8 mouse cellular contexts compared by ENCODE assay signal in the genomic region with DNA sequence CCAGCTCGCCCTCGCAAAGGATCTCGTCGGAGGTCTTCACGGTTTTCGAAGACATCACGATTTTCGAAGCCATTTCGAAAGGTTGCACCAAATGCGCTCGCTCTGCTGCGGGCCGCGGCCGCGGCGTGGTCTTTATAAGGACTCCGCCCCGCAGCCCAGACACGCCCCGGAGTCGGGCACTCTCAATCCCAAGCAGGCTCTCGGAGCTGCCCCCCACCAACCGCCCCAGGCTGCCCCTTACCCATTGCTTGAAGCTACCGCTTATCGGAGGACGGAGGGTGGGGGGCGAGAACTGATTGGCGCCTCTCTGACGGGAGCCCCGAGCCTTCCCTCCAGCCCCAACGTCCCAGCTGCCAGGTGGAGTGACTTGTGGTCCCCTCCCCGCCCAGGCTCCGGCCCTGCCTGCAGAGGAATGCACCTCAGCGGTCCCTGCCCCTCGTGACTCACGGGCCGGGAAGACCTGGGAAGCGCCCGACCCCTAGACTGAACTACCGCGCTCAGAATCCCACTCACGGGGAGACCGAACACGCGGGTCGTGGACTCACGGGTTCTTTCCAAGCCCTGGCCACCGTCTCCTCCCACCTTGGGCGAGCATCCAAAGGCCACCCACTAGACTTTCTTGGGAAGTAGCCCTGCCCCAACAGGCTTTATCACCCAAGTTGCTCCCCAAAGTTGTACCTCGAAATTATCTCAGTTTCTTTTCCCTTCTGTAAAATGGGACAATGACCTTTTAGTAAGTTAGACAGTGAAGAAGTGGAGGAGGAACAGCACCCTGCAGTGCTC. TPM values are rescaled to one million over a fixed set of nuclear protein-coding genes. Genes with fewer than 3 reads are reported as not detected.
A peak's percentile ranks its signal among the peaks of the same experiment; 100 is the strongest.
DNase-seq lines count a peak whose midpoint lies in the region; ATAC-seq lines count a peak whose summit lies in the region.

A gene (minus strand): TSS at position 733 of the 783 bp plus-strand sequence.

- ATAC-seq in embryonic facial prominence, embryonic 15.5 days (ENCODE audit: insufficient number of reproducible peaks, low FRiP score, low TSS enrichment, low read depth) = no peak
- ATAC-seq in intestine, embryonic 15.5 days = peak; percentile 55
- peak; percentile 36 for ATAC-seq in liver, embryonic 16.5 days (ENCODE audit: low read depth)
- no peak for ATAC-seq in neural tube, embryonic 15.5 days (ENCODE audit: low FRiP score)

- WGBS in embryonic facial prominence, embryonic 15.5 days = 4% methylated on average over 51 of the region's 51 CpGs
- WGBS in intestine, embryonic 15.5 days = 3% methylated on average over 51 of the region's 51 CpGs
- 3% methylated on average over 51 of the region's 51 CpGs for WGBS in liver, embryonic 16.5 days (ENCODE audit: insufficient replicate concordance)
- WGBS in neural tube, embryonic 15.5 days = 7% methylated on average over 51 of the region's 51 CpGs

- peak within 1 kb of the TSS; percentile 74 for H3K4me2 ChIP-seq in embryonic facial prominence, embryonic 15.5 days (replicated peaks)
- H3K4me2 ChIP-seq in intestine, embryonic 15.5 days (replicated peaks) = peak within 1 kb of the TSS; percentile 84
- peak within 1 kb of the TSS; percentile 62 for H3K4me2 ChIP-seq in liver, embryonic 16.5 days (ENCODE audit: low read depth, low read length)
- H3K4me2 ChIP-seq in neural tube, embryonic 15.5 days = peak within 1 kb of the TSS; percentile 74

- peak within 1 kb of the TSS; percentile 48 for H3K4me3 ChIP-seq in embryonic facial prominence, embryonic 15.5 days (replicated peaks)
- H3K4me3 ChIP-seq in intestine, embryonic 15.5 days (replicated peaks) = peak within 1 kb of the TSS; percentile 40
- peak within 1 kb of the TSS; percentile 55 for H3K4me3 ChIP-seq in liver, embryonic 16.5 days (ENCODE audit: low read depth, low read length)
- peak within 1 kb of the TSS; percentile 42 for H3K4me3 ChIP-seq in neural tube, embryonic 15.5 days (replicated peaks)

- H3K9me3 ChIP-seq in embryonic facial prominence, embryonic 15.5 days (replicated peaks) = no peaks in the 10 kb centered on the region
- H3K9me3 ChIP-seq in intestine, embryonic 15.5 days = no peaks in the 10 kb centered on the region
- no peaks in the 10 kb centered on the region for H3K9me3 ChIP-seq in liver, embryonic 16.5 days (replicated peaks; ENCODE audit: control insufficient read depth, low read length)
- no peaks in the 10 kb centered on the region for H3K9me3 ChIP-seq in neural tube, embryonic 15.5 days (replicated peaks)

- H3K27ac ChIP-seq in embryonic facial prominence, embryonic 15.5 days (replicated peaks) = no peak within 1 kb of the TSS
- H3K27ac ChIP-seq in intestine, embryonic 15.5 days = no peak within 1 kb of the TSS
- no peak within 1 kb of the TSS for H3K27ac ChIP-seq in liver, embryonic 16.5 days (ENCODE audit: low read length)
- no peak within 1 kb of the TSS for H3K27ac ChIP-seq in neural tube, embryonic 15.5 days (replicated peaks)

- 0 out of 2 replicates have a peak within 1 kb of the TSS, but pooled peaks have one; percentile 18 for H3K9ac ChIP-seq in embryonic facial prominence, embryonic 15.5 days
- peak within 1 kb of the TSS; percentile 36 for H3K9ac ChIP-seq in intestine, embryonic 15.5 days
- peak within 1 kb of the TSS; percentile 4; the same call in 1 of the 2 replicates for H3K9ac ChIP-seq in liver, embryonic 16.5 days (ENCODE audit: low read depth, low read length)
- H3K9ac ChIP-seq in neural tube, embryonic 15.5 days (replicated peaks) = peak within 1 kb of the TSS; percentile 1; the same call in 1 of the 2 replicates

- peak; percentile 13 for DNase-seq in right cerebral cortex, postnatal 4 days
- DNase-seq in right cerebral cortex, postnatal 25 days = no peak
- no peak for DNase-seq in left cerebral cortex, adult 9 months (ENCODE audit: low spot score in 2 of 2)
- no peak for DNase-seq in right cerebral cortex, postnatal 36 days (ENCODE audit: low spot score in 2 of 2)

- peaks cover 45% of the 10 kb centered on the region for H3K27me3 ChIP-seq in embryonic facial prominence, embryonic 15.5 days
- peaks cover 28% of the 10 kb centered on the region for H3K27me3 ChIP-seq in intestine, embryonic 15.5 days (replicated peaks)
- peaks cover 48% of the 10 kb centered on the region for H3K27me3 ChIP-seq in liver, embryonic 16.5 days (ENCODE audit: control insufficient read depth, insufficient read depth, low read depth, low read length)
- peaks cover 58% of the 10 kb centered on the region for H3K27me3 ChIP-seq in neural tube, embryonic 15.5 days (replicated peaks)

- no peaks in the 10 kb centered on the region for H3K36me3 ChIP-seq in embryonic facial prominence, embryonic 15.5 days
- H3K36me3 ChIP-seq in intestine, embryonic 15.5 days = no peaks in the 10 kb centered on the region
- no peaks in the 10 kb centered on the region for H3K36me3 ChIP-seq in liver, embryonic 16.5 days (ENCODE audit: control insufficient read depth, insufficient read depth)
- H3K36me3 ChIP-seq in neural tube, embryonic 15.5 days = no peaks in the 10 kb centered on the region

- H3K4me1 ChIP-seq in embryonic facial prominence, embryonic 15.5 days = peaks cover 16% of the 10 kb centered on the region
- peaks cover 15% of the 10 kb centered on the region for H3K4me1 ChIP-seq in intestine, embryonic 15.5 days (replicated peaks)
- H3K4me1 ChIP-seq in liver, embryonic 16.5 days (ENCODE audit: control insufficient read depth, low read depth, low read length) = no peaks in the 10 kb centered on the region; the same call in none of the 2 replicates
- H3K4me1 ChIP-seq in neural tube, embryonic 15.5 days = peaks cover 20% of the 10 kb centered on the region

RNA-seq across cellular contexts. Expression of the gene that starts here (rescaled TPM):
- 6.3 and 8.8 TPM in 2 replicates for polyA plus RNA-seq in embryonic facial prominence, embryonic 15.5 days (2015; fragmentation: Nextera tagmentation; extraction: Ambion mirVana)
- 13.6 and 17.7 TPM in 2 replicates for polyA plus RNA-seq in intestine, embryonic 15.5 days (2015; fragmentation: Nextera tagmentation; extraction: Ambion mirVana)
- 25.8 and 25.9 TPM in 2 replicates for polyA plus RNA-seq in liver, embryonic 16.5 days (2015; fragmentation: Nextera tagmentation; extraction: Ambion mirVana)
- polyA plus RNA-seq in neural tube, embryonic 15.5 days (2015; fragmentation: Nextera tagmentation; extraction: Ambion mirVana) = 1.0 and 1.3 TPM in 2 replicates

Comparison
In these comparisons a context has a peak if more than half of its experiments do, and no peak if none do; other contexts are left out.
1. ATAC-seq: peak in intestine, embryonic 15.5 days (single experiment) and liver, embryonic 16.5 days (single experiment); none in embryonic facial prominence, embryonic 15.5 days (single experiment) and neural tube, embryonic 15.5 days (single experiment).
2. Peak in every context shown above with its lines, with median percentiles within 50 percentile points of each other: H3K4me2 ChIP-seq, H3K4me3 ChIP-seq and H3K9ac ChIP-seq.